Mouse (Mus musculus) cortical plate, adult 2 months (tissue): ENCODE measurements around the gene Snrnp200. TPM values are rescaled to one million over a fixed set of nuclear protein-coding genes. Genes with fewer than 3 reads are reported as not detected.

Source experiments
- H3K27ac ChIP-seq: fragments of 200-500 bp; 2 replicates; pipeline ENCODE4 v1.5.1; 2012; ENCODE audit warnings: low read length, control low read depth, inconsistent platforms; ENCODE audit not compliant: insufficient read depth
- H3K4me1 ChIP-seq: fragments of 200-500 bp; 2 replicates; pipeline ENCODE4 v1.6.1; 2011; ENCODE audit warnings: low read length; ENCODE audit not compliant: control insufficient read depth, insufficient read depth
- H3K4me3 ChIP-seq: fragments of 200-500 bp; 2 replicates; pipeline ENCODE4 v1.5.1; 2011; ENCODE audit warnings: mild to moderate bottlenecking, low read length, control low read depth; ENCODE audit not compliant: insufficient read depth
- CTCF ChIP-seq: fragments of 200-500 bp; IDR thresholded peaks from 2 replicates; pipeline ENCODE4 v1.5.1; 2011; ENCODE audit warnings: mild to moderate bottlenecking, control low read depth, low read length; ENCODE audit not compliant: insufficient read depth; ENCODE audit errors: extremely low read depth
- POLR2A ChIP-seq: fragments of 200-500 bp; IDR thresholded peaks from 2 replicates; pipeline ENCODE4 v1.6.1; 2011; ENCODE audit warnings: mild to moderate bottlenecking, low read length, control low read depth; ENCODE audit not compliant: insufficient read depth; ENCODE audit errors: extremely low read depth
- polyA plus RNA-seq: library from polyadenylated mRNA; depleted of rRNA; stranded (reverse); fragments of >200 nt; gene quantifications from 2 replicates; pipeline ENCODE4 v1.2.3, GENCODE M21; 2012

Gene Snrnp200
- polyA plus RNA-seq, 1 experiment, result 61.7 TPM

- Histone ChIP-seq H3K27ac (no peak overlapping the region), H3K4me1 (peaks cover 3% of the 10 kb centered on the region; the same call in 1 of the 2 replicates), H3K4me3 (no peak overlapping the region)
- no peak for TF ChIP-seq CTCF
- no peak for TF ChIP-seq POLR2A
These were observed 43.8 kb downstream of the Snrnp200 start for GRCm38 (mm10) chr2:127251880-127252527.

- TF ChIP-seq CTCF (no peak), POLR2A (no peak)
- Histone ChIP-seq H3K27ac (no peak overlapping the region), H3K4me1 (peaks cover 3% of the 10 kb centered on the region; the same call in 1 of the 2 replicates), H3K4me3 (no peak overlapping the region)
These were observed 44.6 kb downstream of the Snrnp200 start for GRCm38 (mm10) chr2:127252787-127253186.

- Histone ChIP-seq H3K4me1 (peaks cover 1% of the 10 kb centered on the region; the same call in 1 of the 2 replicates), H3K27ac (no peak overlapping the region), H3K4me3 (no peak overlapping the region)
- no peak for TF ChIP-seq CTCF
- no peak for TF ChIP-seq POLR2A
These were observed 46.5 kb downstream of the Snrnp200 start for GRCm38 (mm10) chr2:127254604-127255134.

- H3K27ac ChIP-seq, result no peak overlapping the region
- H3K4me1 ChIP-seq, result peaks cover 1% of the 10 kb centered on the region; the same call in 1 of the 2 replicates
- no peak overlapping the region for H3K4me3 ChIP-seq
- TF ChIP-seq CTCF (no peak), POLR2A (no peak)
These were observed 47.1 kb downstream of the Snrnp200 start for GRCm38 (mm10) chr2:127255294-127255693.

- Histone ChIP-seq H3K4me3 (no peak overlapping the region), H3K4me1 (no peaks in the 10 kb centered on the region), H3K27ac (no peak overlapping the region)
- TF ChIP-seq POLR2A (no peak), CTCF (no peak)
These were observed 51.2 kb downstream of the Snrnp200 start for GRCm38 (mm10) chr2:127259340-127259739.

- H3K4me1 ChIP-seq, result no peaks in the 10 kb centered on the region
- no peak overlapping the region for H3K4me3 ChIP-seq
- no peak for TF ChIP-seq POLR2A
- no peak for TF ChIP-seq CTCF
- no peak overlapping the region for H3K27ac ChIP-seq
These were observed 54.3 kb downstream of the Snrnp200 start for GRCm38 (mm10) chr2:127262480-127262879.

- H3K4me3 ChIP-seq, result no peak overlapping the region
- peaks cover 2% of the 10 kb centered on the region for H3K4me1 ChIP-seq
- no peak for TF ChIP-seq POLR2A
- 0 out of 2 replicates have a peak, but pooled peaks have one; percentile 23 for TF ChIP-seq CTCF
- H3K27ac ChIP-seq, result no peak overlapping the region
These were observed 59.7 kb downstream of the Snrnp200 start for GRCm38 (mm10) chr2:127267854-127268253.

GRCm38 (mm10) chr2:127269491-127270299 is 61.5 kb downstream of the Snrnp200 start, which contains the start of gene Stard7:
Gene Stard7, plus strand, starts transcription at chr2:127270218.
- Histone ChIP-seq H3K4me1 (peaks cover 3% of the 10 kb centered on the region), H3K4me3 (peak within 1 kb of the TSS; percentile 97), H3K27ac (peak within 1 kb of the TSS; percentile 83)
- TF ChIP-seq POLR2A (peak; percentile 74; the same call in 1 of the 2 replicates), CTCF (no peak)

- peak overlapping the region; percentile 83 for H3K27ac ChIP-seq
- H3K4me3 ChIP-seq, result peak overlapping the region; percentile 97
- TF ChIP-seq CTCF (no peak), POLR2A (peak; percentile 73)
- H3K4me1 ChIP-seq, result peaks cover 3% of the 10 kb centered on the region
These were observed 62.3 kb downstream of the Snrnp200 start for GRCm38 (mm10) chr2:127270300-127271041.
